Mouse (Mus musculus) neural tube, postnatal 0 days (tissue): ENCODE results near the gene Mpi. TPM values are rescaled to one million over a fixed set of nuclear protein-coding genes. Genes with fewer than 3 reads are reported as not detected.

Experiments used
- polyA plus RNA-seq: library from polyadenylated mRNA; unstranded; fragments of >200 nt; fragmentation: Nextera tagmentation; extraction: Ambion mirVana; gene quantifications from 2 replicates; pipeline ENCODE4 v1.2.1, GENCODE M21; 2015

Gene Mpi
- 71.2 and 77.8 TPM in 2 replicates for polyA plus RNA-seq

GRCm38 (mm10) chr9:57552139-57552887 lies at the start of gene Mpi:
Mpi (minus strand) TSS chr9:57552763.

GRCm38 (mm10) chr9:57589224-57590126 lies 36.9 kb upstream of the Mpi start, which contains the start of gene Ulk3:
Ulk3 (plus strand) TSS chr9:57589452.

DNA sequence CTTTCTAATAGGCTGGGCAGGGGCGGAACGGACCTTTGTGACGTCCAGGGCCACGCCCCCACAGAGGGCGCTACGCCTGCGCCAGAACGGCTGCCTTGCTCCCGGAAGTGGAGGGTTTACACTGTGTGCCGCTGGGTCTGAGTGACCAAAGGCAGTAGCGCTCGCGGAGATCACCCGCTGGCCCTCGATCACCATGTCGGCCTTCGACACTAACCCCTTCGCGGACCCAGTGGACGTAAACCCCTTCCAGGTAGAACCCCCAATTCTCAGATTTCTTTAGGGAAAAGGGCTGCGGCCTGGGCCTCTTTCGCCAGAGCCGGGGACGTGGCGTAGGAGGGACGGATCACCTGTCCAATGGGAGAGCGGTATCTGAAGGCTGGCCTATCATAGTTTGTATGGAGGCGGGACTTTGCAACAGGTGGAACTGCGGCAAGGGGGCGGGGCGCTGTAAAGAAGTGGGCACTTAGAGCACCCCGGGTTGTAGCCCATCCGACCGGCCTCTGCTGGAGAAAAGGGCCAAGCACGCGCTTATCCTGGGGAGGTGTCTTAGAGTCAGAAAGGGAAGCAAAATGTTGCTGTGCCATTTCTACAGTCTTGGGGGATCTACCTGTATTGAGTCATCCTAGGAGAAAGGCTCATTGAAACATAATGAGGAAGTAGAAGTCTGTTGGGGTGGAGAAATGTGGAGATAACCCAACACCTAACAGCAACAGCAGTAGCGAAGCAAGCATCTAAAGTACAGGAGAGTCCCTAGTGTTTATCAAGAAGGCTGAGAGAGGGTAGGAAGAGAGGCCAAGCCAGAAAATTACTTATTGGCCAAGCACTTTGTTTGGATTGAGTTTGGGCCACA lies 8.5 kb upstream of the Mpi start, which contains the start of gene Scamp2:
Gene Scamp2, plus strand, starts transcription at position 83 of the 850 bp plus-strand sequence.

GRCm38 (mm10) chr9:57537044-57537727 lies 15.4 kb downstream of the Mpi start, which contains the start of gene Fam219b:
Fam219b (plus strand) TSS chr9:57537528.

GRCm38 (mm10) chr9:57521056-57521911 lies 31.3 kb downstream of the Mpi start, which contains the start of gene Cox5a:
Cox5a (plus strand) TSS chr9:57521274.

GRCm38 (mm10) chr9:57503622-57504380 lies 48.8 kb downstream of the Mpi start, which contains the start of gene Rpp25:
Rpp25 (plus strand) TSS chr9:57504026.

Other genes with a start within 250 kb of the Mpi start
- gene Ppcdc, start 112.6 kb downstream of the Mpi start, polyA plus RNA-seq: 15.5 and 18.3 TPM in 2 replicates
- 100 and 108 TPM in 2 replicates for gene Scamp5, start 84.7 kb downstream of the Mpi start, polyA plus RNA-seq
- 22.8 and 26.6 TPM in 2 replicates for gene Rpp25, start 48.7 kb downstream of the Mpi start, polyA plus RNA-seq
- 1,289 and 1,490 TPM in 2 replicates for gene Cox5a, start 31.5 kb downstream of the Mpi start, polyA plus RNA-seq
- 24.1 and 24.6 TPM in 2 replicates for gene Fam219b, start 15.2 kb downstream of the Mpi start, polyA plus RNA-seq
- 47.7 and 49.0 TPM in 2 replicates for gene Scamp2, start 8.2 kb upstream of the Mpi start, polyA plus RNA-seq
- gene Ulk3, start 36.7 kb upstream of the Mpi start, polyA plus RNA-seq: 20.2 and 24.8 TPM in 2 replicates
- gene Cplx3, start 53.5 kb upstream of the Mpi start, polyA plus RNA-seq: 0.59 and 0.94 TPM in 2 replicates
- gene Lman1l, start 68.0 kb upstream of the Mpi start, polyA plus RNA-seq: not detected in 2 replicates
- gene Csk, start 100.9 kb upstream of the Mpi start, polyA plus RNA-seq: 43.9 and 50.5 TPM in 2 replicates
- not detected in 2 replicates for gene Cyp1a2, start 130.9 kb upstream of the Mpi start, polyA plus RNA-seq
- gene Cyp1a1, start 135.2 kb upstream of the Mpi start, polyA plus RNA-seq: 0.14 and 0.21 TPM in 2 replicates
- gene Edc3, start 155.8 kb upstream of the Mpi start, polyA plus RNA-seq: 20.3 and 23.6 TPM in 2 replicates
- gene Clk3, start 213.1 kb upstream of the Mpi start, polyA plus RNA-seq: 47.6 and 52.7 TPM in 2 replicates